Mouse (Mus musculus): ENCODE data around the gene Ttc7b.
A peak's percentile ranks its signal among the peaks of the same experiment; 100 is the strongest.

The Ttc7b gene

GRCm38 (mm10) chr12:100294457-100294856 is 226.2 kb downstream of the Ttc7b start:
- DNase-seq, result no peak

GRCm38 (mm10) chr12:100293956-100294355 is 226.7 kb downstream of the Ttc7b start:
- no peak for DNase-seq

- DNase-seq, result peak; percentile 91
These were observed 229.6 kb downstream of the Ttc7b start for GRCm38 (mm10) chr12:100290711-100291685.

- no peak for DNase-seq
These were observed 230.5 kb downstream of the Ttc7b start for GRCm38 (mm10) chr12:100290178-100290531.

GRCm38 (mm10) chr12:100289267-100290177 is 231.1 kb downstream of the Ttc7b start:
- peak; percentile 78 for DNase-seq

- DNase-seq, result no peak
These were observed 232.6 kb downstream of the Ttc7b start for GRCm38 (mm10) chr12:100288018-100288417.

GRCm38 (mm10) chr12:100287565-100287964 is 233.1 kb downstream of the Ttc7b start:
- no peak for DNase-seq

GRCm38 (mm10) chr12:100283283-100283682 is 237.3 kb downstream of the Ttc7b start:
- DNase-seq, result no peak

- DNase-seq, result no peak
These were observed 238.4 kb downstream of the Ttc7b start for GRCm38 (mm10) chr12:100282025-100282885.

- no peak for DNase-seq
These were observed 239.4 kb downstream of the Ttc7b start for GRCm38 (mm10) chr12:100280972-100281794.

GRCm38 (mm10) chr12:100279898-100280297 is 240.7 kb downstream of the Ttc7b start:
- no peak for DNase-seq

GRCm38 (mm10) chr12:100278358-100278757 is 242.3 kb downstream of the Ttc7b start:
- no peak for DNase-seq

GRCm38 (mm10) chr12:100277534-100277905 is 243.1 kb downstream of the Ttc7b start:
- no peak for DNase-seq

- DNase-seq, result peak; percentile 69
These were observed 243.8 kb downstream of the Ttc7b start for GRCm38 (mm10) chr12:100276607-100277533.

- no peak for DNase-seq
These were observed 244.8 kb downstream of the Ttc7b start for GRCm38 (mm10) chr12:100275850-100276249.

- peak; percentile 64 for DNase-seq
These were observed 247.6 kb downstream of the Ttc7b start for GRCm38 (mm10) chr12:100273033-100273432.

GRCm38 (mm10) chr12:100269967-100270662 is 250.5 kb downstream of the Ttc7b start:
- DNase-seq, result peak; percentile 78

GRCm38 (mm10) chr12:100268011-100268410 is 252.6 kb downstream of the Ttc7b start:
- DNase-seq, result no peak

GRCm38 (mm10) chr12:100265546-100266309 is 254.9 kb downstream of the Ttc7b start:
- DNase-seq, result peak; percentile 98
